Mouse (Mus musculus) liver, embryonic 14.5 days (tissue): ENCODE measurements around the gene Mia3. TPM values are rescaled to one million over a fixed set of nuclear protein-coding genes. Genes with fewer than 3 reads are reported as not detected.
A peak's percentile ranks its signal among the peaks of the same experiment; 100 is the strongest.
"Not testable (repeated sequence)": the region's sequence is repeated elsewhere in the genome, so short reads cannot be mapped to it uniquely, and the experiment has no call there.

Source experiments
- ATAC-seq: fragments of 200-750 bp; cut with Nextera tagmentation; 2 replicates; pipeline ENCODE4 v1.8.0; 2017; ENCODE audit warnings: moderate number of reproducible peaks, mild to moderate bottlenecking, moderate library complexity; ENCODE audit not compliant: insufficient read depth
- DNase-seq, 3 experiments: peaks; one replicate each; pipeline ENCODE4 v3.0.0-alpha.2; 2012 to 2013; ENCODE audit warnings: low read depth in 3 of 3, low spot score in 3 of 3
- H3K27ac ChIP-seq: fragments of 300-500 bp; sonication (generic); 2 replicates; pipeline ENCODE4 v1.5.1; 2014; ENCODE audit warnings: moderate library complexity, mild to moderate bottlenecking, control low read depth, inconsistent platforms
- H3K27me3 ChIP-seq: fragments of 300-500 bp; sonication (generic); 2 replicates; pipeline ENCODE4 v1.6.1; 2014; ENCODE audit warnings: mild to moderate bottlenecking, low read length, moderate library complexity; ENCODE audit not compliant: control insufficient read depth, insufficient read depth
- H3K36me3 ChIP-seq: fragments of 300-500 bp; sonication (generic); replicated peaks from 2 replicates; pipeline ENCODE4 v1.6.1; 2014; ENCODE audit warnings: low read depth; ENCODE audit not compliant: control insufficient read depth, insufficient read depth
- H3K4me1 ChIP-seq, 2 experiments: fragments of 200-500 bp in 1 of 2; fragments of 300-500 bp in 1 of 2; sonication (generic) in 1 of 2; replicated peaks; 2 replicates each; pipeline ENCODE4 v1.6.1; 2012 to 2014; ENCODE audit warnings: antibody characterized with exemption in 1 of 2, inconsistent platforms in 1 of 2, low read length in 1 of 2; ENCODE audit not compliant: control insufficient read depth in 2 of 2, insufficient read depth in 2 of 2
- H3K4me2 ChIP-seq: fragments of 300-500 bp; sonication (generic); 2 replicates; pipeline ENCODE4 v1.6.1; 2014; ENCODE audit warnings: low read depth, mild to moderate bottlenecking, control low read depth, moderate library complexity
- H3K4me3 ChIP-seq, 2 experiments: fragments of 200-500 bp in 1 of 2; fragments of 300-500 bp in 1 of 2; sonication (generic) in 1 of 2; 2 replicates each; pipeline ENCODE4 v1.5.1; 2012 to 2014; ENCODE audit warnings: low read depth in 2 of 2, low read length in 2 of 2, mild to moderate bottlenecking in 2 of 2, control low read depth in 1 of 2, inconsistent platforms in 1 of 2, moderate library complexity in 1 of 2; ENCODE audit not compliant: insufficient read depth in 1 of 2
- H3K9ac ChIP-seq: fragments of 300-500 bp; sonication (generic); replicated peaks from 2 replicates; pipeline ENCODE4 v1.6.1; 2014; ENCODE audit warnings: mild to moderate bottlenecking, control low read depth, moderate library complexity
- H3K9me3 ChIP-seq: fragments of 300-500 bp; sonication (generic); 2 replicates; pipeline ENCODE4 v1.6.1; 2016; ENCODE audit warnings: low read length, mixed read lengths; ENCODE audit not compliant: control insufficient read depth
- CTCF ChIP-seq: IDR thresholded peaks from 2 replicates; pipeline ENCODE4 v1.5.1; 2016; ENCODE audit warnings: antibody characterized with exemption, low read depth, control low read depth
- EP300 ChIP-seq: IDR thresholded peaks from 2 replicates; pipeline ENCODE4 v1.6.1; 2016; ENCODE audit warnings: antibody characterized with exemption, low read depth
- WGBS: fragments of 180-500 bp; shearing (Covaris S2); extraction: QIAGEN DNeasy Blood & Tissue Kit; methylation state at CpG from one replicate; pipeline ENCODE4 v1.1.7; 2014; ENCODE audit not compliant: insufficient replicate concordance; 5-methylcytosine and 5-hydroxymethylcytosine counted together
- polyA plus RNA-seq, 2 experiments: library from polyadenylated mRNA; depleted of rRNA in 1 of 2; stranded (reverse) in 1 of 2; unstranded in 1 of 2; fragments of >200 nt; fragmentation: Nextera tagmentation in 1 of 2; extraction: Ambion mirVana in 1 of 2; gene quantifications; 2 replicates each; pipeline versions ENCODE4 v1.2.1 to v1.2.3; 2012 to 2014

Mia3 gene
- polyA plus RNA-seq, 2 experiments = 19.2 to 21.0 TPM

GRCm38 (mm10) chr1:183388426-183389406, 19.4 kb upstream of the Mia3 start, which contains the start of gene Taf1a:
Gene Taf1a, plus strand, starts transcription at chr1:183388981.
- Histone ChIP-seq H3K27ac (no peak within 1 kb of the TSS), H3K4me1 (peaks cover 4 to 8% of the 10 kb centered on the region in 2 experiments; a peak in 2 of 4 replicates), H3K4me3 (peak within 1 kb of the TSS; percentile 63 to 87), H3K9ac (peak within 1 kb of the TSS; percentile 52), H3K4me2 (peak within 1 kb of the TSS; percentile 84), H3K9me3 (no peaks in the 10 kb centered on the region), H3K36me3 (no peaks in the 10 kb centered on the region), H3K27me3 (no peaks in the 10 kb centered on the region)
- 5% methylated on average over 44 of the region's 44 CpGs for WGBS
- ATAC-seq (peak; percentile 99), DNase-seq (peak; percentile 84 to 87 (median 85))
- TF ChIP-seq EP300 = no peak
- no peak for TF ChIP-seq CTCF

- 71% methylated on average over 3 of the region's 3 CpGs for WGBS
- not testable (repeated sequence) for H3K4me3 ChIP-seq, DNase-seq
These were observed 18.1 kb upstream of the Mia3 start for GRCm38 (mm10) chr1:183387421-183387820.

GRCm38 (mm10) chr1:183382621-183383020, 13.3 kb upstream of the Mia3 start:
- no peaks in the 10 kb centered on the region; the same call in 1 of the 2 replicates for H3K27me3 ChIP-seq
- DNase-seq = no peak
- peaks cover 0 to 5% of the 10 kb centered on the region in 2 experiments; a peak in 2 of 4 replicates for H3K4me1 ChIP-seq
- H3K4me2 ChIP-seq = no peak overlapping the region
- H3K9me3 ChIP-seq = no peaks in the 10 kb centered on the region
- no peak for ATAC-seq
- H3K4me3 ChIP-seq = no peak overlapping the region
- no peak overlapping the region for H3K9ac ChIP-seq
- H3K36me3 ChIP-seq = no peaks in the 10 kb centered on the region
- TF ChIP-seq CTCF (no peak), EP300 (no peak)
- 53% methylated on average over 2 of the region's 2 CpGs for WGBS
- H3K27ac ChIP-seq = no peak overlapping the region

More at GRCm38 (mm10) chr1:183387421-183387820, 18.1 kb upstream of the Mia3 start:
- H3K27me3 ChIP-seq, ATAC-seq, H3K36me3 ChIP-seq, H3K27ac ChIP-seq, H3K9me3 ChIP-seq, H3K4me1 ChIP-seq, H3K9ac ChIP-seq, H3K4me2 ChIP-seq: not testable (repeated sequence)

- H3K9ac ChIP-seq = no peak overlapping the region
- peaks cover 0 to 5% of the 10 kb centered on the region in 2 experiments; a peak in 2 of 4 replicates for H3K4me1 ChIP-seq
- TF ChIP-seq CTCF = no peak
- TF ChIP-seq EP300 = no peak
- H3K27me3 ChIP-seq = no peaks in the 10 kb centered on the region; the same call in 1 of the 2 replicates
- no peak for DNase-seq
- no peaks in the 10 kb centered on the region for H3K36me3 ChIP-seq
- no peak overlapping the region for H3K4me3 ChIP-seq
- WGBS = 57% methylated on average over 5 of the region's 5 CpGs
- no peak overlapping the region for H3K27ac ChIP-seq
- ATAC-seq = no peak
- H3K4me2 ChIP-seq = no peak overlapping the region
- no peaks in the 10 kb centered on the region for H3K9me3 ChIP-seq
These were observed 12.5 kb upstream of the Mia3 start for GRCm38 (mm10) chr1:183381816-183382215.

GRCm38 (mm10) chr1:183379376-183379775, 10.0 kb upstream of the Mia3 start:
- not testable (repeated sequence) for H3K9ac ChIP-seq, H3K4me1 ChIP-seq, H3K4me3 ChIP-seq, H3K4me2 ChIP-seq, ATAC-seq, DNase-seq, H3K36me3 ChIP-seq, H3K9me3 ChIP-seq, H3K27ac ChIP-seq, H3K27me3 ChIP-seq
- whole genome bisulfite sequencing = 76% methylated on average over 3 of the region's 3 CpGs
